Mouse (Mus musculus): ENCODE data around the gene Atrip.

- TF ChIP-seq POLR2A (IDR thresholded peaks at IDR 0.05; ENCODE audit: borderline replicate concordance, insufficient read depth, low read length) (no peak), CTCF (IDR thresholded peaks at IDR 0.05; ENCODE audit: borderline replicate concordance, insufficient read depth, low read depth, low read length) (no peak)
Measured at GRCm38 (mm10) chr9:109119571-109119970, 45.6 kb upstream of the Atrip start.

Data from cerebellum, adult 2 months (tissue).